Comparison of ENCODE assay signal across 9 mouse cellular contexts in genomic region chr17:47672311-47673111, GRCm38 (mm10). TPM values are rescaled to one million over a fixed set of nuclear protein-coding genes. Genes with fewer than 3 reads are reported as not detected.
DNase-seq lines count a peak whose midpoint lies in the region; ATAC-seq and TF ChIP-seq lines count a peak whose summit lies in the region.
"Had no signal": no experiment of that assay in that cellular context is flagged by ENCODE, and none has a peak within 500 bp of the region (broad histone marks: within the 10 kb centered on the region; RNA-seq: fewer than 3 reads in every experiment).

No protein-coding gene starts in this region.

- peaks cover 58% of the 10 kb centered on the region for H3K4me1 ChIP-seq in E14TG2a.4 (replicated peaks; ENCODE audit: low read depth, low read length)
- H3K4me1 ChIP-seq in embryonic facial prominence, embryonic 15.5 days = peaks cover 12% of the 10 kb centered on the region
- H3K4me1 ChIP-seq in heart, embryonic 13.5 days = peaks cover 12% of the 10 kb centered on the region
- peaks cover 23% of the 10 kb centered on the region for H3K4me1 ChIP-seq in kidney, embryonic 15.5 days
- peaks cover 3% of the 10 kb centered on the region; the same call in 1 of the 2 replicates for H3K4me1 ChIP-seq in lung, embryonic 14.5 days (ENCODE audit: insufficient read depth)

- peak overlapping the region; percentile 82 for H3K4me3 ChIP-seq in E14TG2a.4 (replicated peaks; ENCODE audit: low read length)
- H3K4me3 ChIP-seq in embryonic facial prominence, embryonic 15.5 days (replicated peaks) = peak overlapping the region; percentile 44
- H3K4me3 ChIP-seq in heart, embryonic 13.5 days = peak overlapping the region; percentile 52
- peak overlapping the region; percentile 47 for H3K4me3 ChIP-seq in kidney, embryonic 15.5 days (replicated peaks)
- peak overlapping the region; percentile 37 for H3K4me3 ChIP-seq in lung, embryonic 14.5 days (ENCODE audit: low read depth, low read length)
- H3K4me3 ChIP-seq: myocyte had no signal

- H3K9ac ChIP-seq in embryonic facial prominence, embryonic 15.5 days = peak overlapping the region; percentile 26; the same call in 1 of the 2 replicates
- H3K9ac ChIP-seq in heart, embryonic 13.5 days = peak overlapping the region; percentile 74
- peak overlapping the region; percentile 40 for H3K9ac ChIP-seq in kidney, embryonic 15.5 days
- H3K9ac ChIP-seq in lung, embryonic 14.5 days = peak overlapping the region; percentile 50

- H3K27me3 ChIP-seq in E14TG2a.4 (ENCODE audit: insufficient read depth, low read length) = peaks cover 9% of the 10 kb centered on the region
- H3K27me3 ChIP-seq in embryonic facial prominence, embryonic 15.5 days = peaks cover 6% of the 10 kb centered on the region
- peaks cover 20% of the 10 kb centered on the region for H3K27me3 ChIP-seq in heart, embryonic 13.5 days (replicated peaks)
- H3K27me3 ChIP-seq in kidney, embryonic 15.5 days = peaks cover 19% of the 10 kb centered on the region; the same call in 1 of the 2 replicates
- no peaks in the 10 kb centered on the region for H3K27me3 ChIP-seq in lung, embryonic 14.5 days (ENCODE audit: insufficient read depth, low read length)

- WGBS in embryonic facial prominence, embryonic 15.5 days = 5% methylated on average over 68 of the region's 68 CpGs
- WGBS in heart, embryonic 13.5 days = 3% methylated on average over 60 of the region's 68 CpGs
- 4% methylated on average over 68 of the region's 68 CpGs for WGBS in kidney, embryonic 15.5 days
- WGBS in lung, embryonic 14.5 days = 4% methylated on average over 68 of the region's 68 CpGs

- no peak for TF ChIP-seq CTCF in E14TG2a.4 (conservative IDR thresholded peaks at IDR 0.05; ENCODE audit: low read length)
- TF ChIP-seq CTCF in lung, embryonic 14.5 days (IDR thresholded peaks at IDR 0.05; ENCODE audit: low read depth) = no peak

- no peak overlapping the region for H3K27ac ChIP-seq in embryonic facial prominence, embryonic 15.5 days (replicated peaks)
- H3K27ac ChIP-seq in heart, embryonic 13.5 days (replicated peaks) = peak overlapping the region; percentile 45; the same call in 1 of the 2 replicates
- peak overlapping the region; percentile 59 for H3K27ac ChIP-seq in kidney, embryonic 15.5 days
- no peak overlapping the region for H3K27ac ChIP-seq in lung, embryonic 14.5 days (ENCODE audit: low read depth)

- peak overlapping the region; percentile 78 for H3K4me2 ChIP-seq in embryonic facial prominence, embryonic 15.5 days (replicated peaks)
- peak overlapping the region; percentile 95 for H3K4me2 ChIP-seq in heart, embryonic 13.5 days
- peak overlapping the region; percentile 81 for H3K4me2 ChIP-seq in kidney, embryonic 15.5 days
- peak overlapping the region; percentile 89 for H3K4me2 ChIP-seq in lung, embryonic 14.5 days

- DNase-seq in adrenal gland, postnatal 14 days = peak; percentile 85
- DNase-seq in lung, embryonic 14.5 days = peak; percentile 94
- DNase-seq in retina, embryonic 14.5 days (ENCODE audit: low spot score) = peak; percentile 78
- no peak for DNase-seq in adipocyte (ENCODE audit: low spot score)

- peaks cover 28% of the 10 kb centered on the region for H3K36me3 ChIP-seq in E14TG2a.4 (ENCODE audit: insufficient read depth, low read length)
- 0 out of 2 replicates have a peak, but pooled peaks cover 5% of the 10 kb centered on the region for H3K36me3 ChIP-seq in embryonic facial prominence, embryonic 15.5 days
- H3K36me3 ChIP-seq in heart, embryonic 13.5 days = peaks cover 24% of the 10 kb centered on the region
- peaks cover 18% of the 10 kb centered on the region for H3K36me3 ChIP-seq in kidney, embryonic 15.5 days
- 0 out of 2 replicates have a peak, but pooled peaks cover 6% of the 10 kb centered on the region for H3K36me3 ChIP-seq in lung, embryonic 14.5 days (ENCODE audit: insufficient read depth)

- no peaks in the 10 kb centered on the region for H3K9me3 ChIP-seq in E14TG2a.4 (ENCODE audit: low read length)
- H3K9me3 ChIP-seq in embryonic facial prominence, embryonic 15.5 days (replicated peaks) = no peaks in the 10 kb centered on the region
- H3K9me3 ChIP-seq in heart, embryonic 13.5 days = no peaks in the 10 kb centered on the region
- no peaks in the 10 kb centered on the region for H3K9me3 ChIP-seq in kidney, embryonic 15.5 days (replicated peaks)
- no peaks in the 10 kb centered on the region for H3K9me3 ChIP-seq in lung, embryonic 14.5 days (ENCODE audit: low read depth, low read length)

- ATAC-seq in embryonic facial prominence, embryonic 15.5 days (ENCODE audit: insufficient number of reproducible peaks, low FRiP score, low TSS enrichment, low read depth) = peak; percentile 66; the same call in 1 of the 2 replicates
- ATAC-seq in heart, embryonic 13.5 days (ENCODE audit: extremely low read depth, insufficient number of reproducible peaks, low FRiP score, low TSS enrichment) = peak; percentile 19; the same call in 1 of the 2 replicates
- ATAC-seq in kidney, embryonic 15.5 days (replicated peaks; ENCODE audit: low FRiP score) = peak; percentile 87
- peak; percentile 87 for ATAC-seq in lung, embryonic 14.5 days (ENCODE audit: insufficient read depth)

RNA-seq across cellular contexts. Expression of gene Tomm6, which starts 15.7 kb away (rescaled TPM):
- 196 and 198 TPM in 2 replicates for total RNA-seq in adrenal gland, postnatal 14 days (2021)
- polyA plus RNA-seq in embryonic facial prominence, embryonic 15.5 days (2015; fragmentation: Nextera tagmentation; extraction: Ambion mirVana) = 386 TPM in 2 replicates
- 308 and 313 TPM in 2 replicates for polyA plus RNA-seq in heart, embryonic 13.5 days (2015; fragmentation: Nextera tagmentation; extraction: Ambion mirVana)
- 381 and 386 TPM in 2 replicates for polyA plus RNA-seq in kidney, embryonic 15.5 days (2015; fragmentation: Nextera tagmentation; extraction: Ambion mirVana)
- polyA plus RNA-seq in lung, embryonic 14.5 days (2014; fragmentation: Nextera tagmentation; extraction: Ambion mirVana) = 433 and 434 TPM in 2 replicates

RNA-seq across cellular contexts. Expression of gene Frs3, which starts 16.3 kb away (rescaled TPM):
- total RNA-seq in adrenal gland, postnatal 14 days (2021) = 3.8 and 4.8 TPM in 2 replicates
- 5.5 and 7.1 TPM in 2 replicates for polyA plus RNA-seq in embryonic facial prominence, embryonic 15.5 days (2015; fragmentation: Nextera tagmentation; extraction: Ambion mirVana)
- polyA plus RNA-seq in heart, embryonic 13.5 days (2015; fragmentation: Nextera tagmentation; extraction: Ambion mirVana) = 3.2 and 4.1 TPM in 2 replicates
- polyA plus RNA-seq in kidney, embryonic 15.5 days (2015; fragmentation: Nextera tagmentation; extraction: Ambion mirVana) = 5.5 and 6.7 TPM in 2 replicates
- 5.1 and 5.3 TPM in 2 replicates for polyA plus RNA-seq in lung, embryonic 14.5 days (2014; fragmentation: Nextera tagmentation; extraction: Ambion mirVana)

RNA-seq across cellular contexts. Expression of gene Gm21981, which starts 21.7 kb away (rescaled TPM):
- 0.90 and 1.4 TPM in 2 replicates for total RNA-seq in adrenal gland, postnatal 14 days (2021)
- 0.12 and 0.24 TPM in 2 replicates for polyA plus RNA-seq in embryonic facial prominence, embryonic 15.5 days (2015; fragmentation: Nextera tagmentation; extraction: Ambion mirVana)
- 0.15 and 0.27 TPM in 2 replicates for polyA plus RNA-seq in heart, embryonic 13.5 days (2015; fragmentation: Nextera tagmentation; extraction: Ambion mirVana)
- 0.17 and 0.24 TPM in 2 replicates for polyA plus RNA-seq in kidney, embryonic 15.5 days (2015; fragmentation: Nextera tagmentation; extraction: Ambion mirVana)
- 1.1 and 1.3 TPM in 2 replicates for polyA plus RNA-seq in lung, embryonic 14.5 days (2014; fragmentation: Nextera tagmentation; extraction: Ambion mirVana)

RNA-seq across cellular contexts. Expression of gene Prickle4, which starts 22.0 kb away (rescaled TPM):
- total RNA-seq in adrenal gland, postnatal 14 days (2021) = 4.5 and 4.8 TPM in 2 replicates
- polyA plus RNA-seq in embryonic facial prominence, embryonic 15.5 days (2015; fragmentation: Nextera tagmentation; extraction: Ambion mirVana) = 0.71 and 1.3 TPM in 2 replicates
- 0.43 and 0.78 TPM in 2 replicates for polyA plus RNA-seq in heart, embryonic 13.5 days (2015; fragmentation: Nextera tagmentation; extraction: Ambion mirVana)
- 0.51 and 0.99 TPM in 2 replicates for polyA plus RNA-seq in kidney, embryonic 15.5 days (2015; fragmentation: Nextera tagmentation; extraction: Ambion mirVana)
- 1.5 TPM in 1 of 2 replicates, not detected in the other for polyA plus RNA-seq in lung, embryonic 14.5 days (2014; fragmentation: Nextera tagmentation; extraction: Ambion mirVana)

RNA-seq across cellular contexts. Expression of gene Usp49, which starts 42.0 kb away (rescaled TPM):
- total RNA-seq in adrenal gland, postnatal 14 days (2021) = 6.8 and 7.8 TPM in 2 replicates
- polyA plus RNA-seq in embryonic facial prominence, embryonic 15.5 days (2015; fragmentation: Nextera tagmentation; extraction: Ambion mirVana) = 4.4 and 5.2 TPM in 2 replicates
- polyA plus RNA-seq in heart, embryonic 13.5 days (2015; fragmentation: Nextera tagmentation; extraction: Ambion mirVana) = 2.6 and 3.3 TPM in 2 replicates
- 4.6 and 5.0 TPM in 2 replicates for polyA plus RNA-seq in kidney, embryonic 15.5 days (2015; fragmentation: Nextera tagmentation; extraction: Ambion mirVana)
- 5.0 and 5.6 TPM in 2 replicates for polyA plus RNA-seq in lung, embryonic 14.5 days (2014; fragmentation: Nextera tagmentation; extraction: Ambion mirVana)

Comparison
In these comparisons a context has a peak if more than half of its experiments do, and no peak if none do; other contexts are left out.
1. ATAC-seq: peak in every context shown above with its lines; median percentile 87 in kidney, embryonic 15.5 days; 87 in lung, embryonic 14.5 days; 66 in embryonic facial prominence, embryonic 15.5 days; 19 in heart, embryonic 13.5 days.
2. H3K27ac ChIP-seq: peak in heart, embryonic 13.5 days (single experiment) and kidney, embryonic 15.5 days (single experiment); none in embryonic facial prominence, embryonic 15.5 days (single experiment) and lung, embryonic 14.5 days (single experiment).
3. Peak in every context shown above with its lines, with median percentiles within 50 percentile points of each other: H3K4me3 ChIP-seq, H3K4me2 ChIP-seq and H3K9ac ChIP-seq.